Mouse (Mus musculus) neutrophil, adult 83 days (primary cell): ENCODE results near the gene Smarcd2. TPM values are rescaled to one million over a fixed set of nuclear protein-coding genes. Genes with fewer than 3 reads are reported as not detected.

ENCODE experiments used
- total RNA-seq, 2 experiments: library from RNA; stranded (reverse); gene quantifications; one replicate each; pipeline ENCODE4 v1.2.4; 2023

Smarcd2 gene
- total RNA-seq = 10 to 100 TPM; 79.7 to 89.9 TPM

GRCm38 (mm10) chr11:106272644-106273310 is at the start of gene Smarcd2:
TSS of gene Smarcd2 (minus strand) at chr11:106272972.

DNA sequence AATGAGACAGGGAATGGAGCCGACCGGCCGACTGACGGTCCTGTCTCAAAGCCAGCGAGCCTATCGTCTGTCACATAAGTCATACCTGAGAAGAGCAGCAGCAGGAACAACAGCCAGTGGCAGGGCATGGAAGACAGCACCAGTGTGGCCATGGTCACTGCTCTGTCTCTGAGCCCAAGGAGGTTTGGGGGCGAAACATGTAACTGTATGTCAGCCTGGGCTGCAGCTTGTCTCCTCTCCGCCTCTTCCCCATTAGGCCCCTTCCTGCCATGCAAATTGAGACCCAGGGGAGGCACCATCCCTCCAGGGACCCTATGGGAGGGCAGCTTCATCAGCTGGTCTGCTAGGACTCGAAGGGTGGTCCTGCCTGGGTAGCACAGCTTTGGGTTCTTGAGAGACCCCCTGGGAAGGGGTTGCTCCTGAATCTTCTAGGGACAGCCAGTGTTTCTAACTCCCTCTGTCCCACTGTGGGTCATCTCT is 41.6 kb upstream of the Smarcd2 start, which contains the start of gene Cd79b:
Gene Cd79b (minus strand): TSS at position 430 of the 480 bp plus-strand sequence.

GRCm38 (mm10) chr11:106301765-106302164 is 29.0 kb upstream of the Smarcd2 start, which contains the start of gene Gh:
TSS of gene Gh (minus strand) at chr11:106301865.

GRCm38 (mm10) chr11:106276454-106276853 is 3.7 kb upstream of the Smarcd2 start, which contains the start of gene Tcam1:
TSS of gene Tcam1 (plus strand) at chr11:106276672.

DNA sequence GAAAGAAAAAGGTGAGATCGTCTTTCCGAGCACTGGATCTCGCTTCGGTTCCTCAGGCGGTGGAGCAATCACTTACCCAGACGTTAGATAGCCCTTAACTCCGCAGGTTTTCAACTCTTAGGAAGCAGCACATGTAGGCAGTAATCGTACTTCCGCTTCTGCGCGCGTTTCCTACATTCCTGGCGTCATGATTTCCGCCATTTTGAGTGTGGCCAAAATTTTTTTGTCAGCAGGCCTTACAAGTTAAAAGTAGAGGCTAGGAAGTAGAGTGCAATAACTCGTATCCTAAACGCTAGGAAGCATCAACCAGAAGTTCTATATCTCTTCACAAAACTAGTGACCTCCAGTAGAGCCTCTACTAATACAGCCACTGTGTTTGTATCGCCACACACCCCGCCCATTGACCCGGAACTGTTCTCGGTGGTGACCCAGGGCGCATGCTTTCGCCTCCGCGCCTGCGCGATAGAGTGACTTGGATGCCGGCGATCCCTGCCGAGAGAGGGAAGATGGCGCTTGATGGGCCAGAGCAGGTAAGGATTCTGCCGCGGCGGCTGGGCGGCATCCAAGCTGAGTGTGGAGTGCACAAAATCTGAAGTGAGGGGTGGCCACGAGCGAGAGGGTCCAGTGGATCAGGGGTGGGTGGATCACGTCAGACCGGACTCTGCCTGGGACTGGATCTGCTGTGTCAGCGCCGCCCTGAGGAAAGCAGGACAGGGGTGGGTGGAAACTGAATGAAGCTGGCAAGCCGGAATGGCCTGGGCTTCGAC is 16.9 kb downstream of the Smarcd2 start, which contains the start of the genes Ftsj3 and Psmc5:
Gene Ftsj3 (minus strand): TSS at position 395 of the 767 bp plus-strand sequence.
Gene Psmc5 (plus strand): TSS at position 470 of the 767 bp plus-strand sequence.

GRCm38 (mm10) chr11:106216730-106217490 is 55.9 kb downstream of the Smarcd2 start, which contains the start of gene Ddx42:
TSS of gene Ddx42 (plus strand) at chr11:106216926.

DNA sequence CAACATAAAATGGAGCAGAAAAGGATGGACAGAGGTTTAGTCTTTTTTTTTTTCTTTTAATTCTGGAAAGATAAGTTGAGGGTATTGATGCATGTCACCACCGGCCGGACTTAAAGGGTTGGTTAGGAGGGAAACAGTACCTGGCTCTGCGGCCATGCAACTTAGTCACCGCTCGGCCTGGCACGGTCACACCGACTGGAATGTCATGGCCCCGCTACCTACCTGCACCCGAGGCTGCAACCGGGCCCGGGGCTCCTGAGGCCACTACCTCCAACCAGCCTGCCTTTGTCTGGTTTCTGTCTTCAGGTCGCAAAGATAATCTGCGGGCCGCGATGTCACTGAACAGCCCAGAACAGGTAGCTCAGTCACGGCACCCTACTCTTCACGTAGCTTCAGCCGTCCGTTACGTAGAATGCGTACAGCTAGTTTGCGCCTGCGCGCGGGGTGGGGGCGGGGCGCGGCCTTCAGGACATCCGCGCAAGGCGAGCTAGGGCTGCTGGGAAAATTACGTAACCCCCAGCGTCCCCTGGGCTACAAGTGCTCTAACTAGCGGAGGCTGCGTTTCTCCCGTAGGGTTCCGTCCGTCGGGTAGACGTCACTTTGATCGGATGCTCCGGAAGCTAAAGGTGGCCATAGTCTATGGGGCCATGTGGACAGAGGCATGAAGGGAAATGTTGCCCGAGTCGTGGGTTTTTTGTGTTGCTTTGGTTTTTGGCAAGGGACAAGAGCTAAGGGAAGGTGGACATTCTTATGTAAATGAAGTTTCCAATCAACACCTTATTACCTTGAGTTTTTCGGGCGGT is 56.6 kb downstream of the Smarcd2 start, which contains the start of gene Ccdc47:
Gene Ccdc47 (minus strand): TSS at position 418 of the 803 bp plus-strand sequence.

Other genes starting within 250 kb of the Smarcd2 start
- gene Dcaf7, start 236.1 kb downstream of the Smarcd2 start, total RNA-seq = 10 to 100 TPM; 54.0 to 54.2 TPM
- 1 to 10 TPM; 6.3 to 7.6 TPM for gene Taco1, start 206.9 kb downstream of the Smarcd2 start, total RNA-seq
- 100 to 1,000 TPM; 157 to 191 TPM for gene Map3k3, start 188.4 kb downstream of the Smarcd2 start, total RNA-seq
- gene Gm10840, start 112.1 kb downstream of the Smarcd2 start, total RNA-seq = 1 to 10 TPM; 1.5 to 3.6 TPM
- gene Limd2, start 112.1 kb downstream of the Smarcd2 start, total RNA-seq = 100 to 1,000 TPM; 377 to 397 TPM
- gene Strada, start 70.8 kb downstream of the Smarcd2 start, total RNA-seq = 10 to 100 TPM; 21.4 to 23.2 TPM
- gene Ccdc47, start 56.6 kb downstream of the Smarcd2 start, total RNA-seq = 10 to 100 TPM; 35.7 to 40.9 TPM
- 10 to 100 TPM; 37.1 to 38.6 TPM for gene Ddx42, start 56.0 kb downstream of the Smarcd2 start, total RNA-seq
- gene Ftsj3, start 16.9 kb downstream of the Smarcd2 start, total RNA-seq = 10 to 100 TPM; 16.3 to 20.8 TPM
- 10 to 100 TPM; 34.9 to 37.9 TPM for gene Psmc5, start 16.8 kb downstream of the Smarcd2 start, total RNA-seq
- under 1 TPM in 1 of 2 experiments, not detected in 1; 0.29 TPM for gene Tcam1, start 3.7 kb upstream of the Smarcd2 start, total RNA-seq
- not detected for gene Gh, start 28.9 kb upstream of the Smarcd2 start, total RNA-seq
- 10 to 100 TPM; 10.4 to 13.1 TPM for gene Cd79b, start 41.8 kb upstream of the Smarcd2 start, total RNA-seq
- gene Scn4a, start 80.3 kb upstream of the Smarcd2 start, total RNA-seq = under 1 TPM in 1 of 2 experiments, not detected in 1; 0.09 TPM
- not detected for gene Prr29, start 92.5 kb upstream of the Smarcd2 start, total RNA-seq
- 10 to 100 TPM; 12.3 to 20.5 TPM for gene Icam2, start 115.1 kb upstream of the Smarcd2 start, total RNA-seq
- 10 to 100 TPM; 44.8 to 50.5 TPM for gene Ern1, start 214.9 kb upstream of the Smarcd2 start, total RNA-seq